In the genomic region with DNA sequence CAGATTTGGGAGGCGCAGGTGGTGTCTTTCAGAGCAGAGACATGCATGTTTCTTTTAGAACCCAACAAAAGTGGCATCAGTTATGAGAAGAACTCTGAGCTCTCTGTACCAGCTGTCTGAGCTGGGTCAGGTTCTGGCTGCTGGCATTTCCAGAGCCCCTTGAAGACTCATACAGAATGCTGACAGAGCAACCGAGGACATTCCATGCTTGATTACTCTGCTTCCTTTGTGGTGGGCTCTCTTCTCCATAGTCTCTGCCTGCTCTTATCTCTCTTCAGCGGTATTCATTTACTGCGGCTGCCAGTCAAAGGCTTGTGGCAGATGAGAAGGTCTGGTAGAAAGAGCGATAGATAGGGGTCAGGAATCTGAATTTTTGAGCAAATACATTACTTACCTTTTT, we compare ENCODE assay signal across 10 mouse cellular contexts. TPM values are rescaled to one million over a fixed set of nuclear protein-coding genes. Genes with fewer than 3 reads are reported as not detected.
A peak's percentile ranks its signal among the peaks of the same experiment; 100 is the strongest.
DNase-seq lines count a peak whose midpoint lies in the region; ATAC-seq lines count a peak whose summit lies in the region.
"Had no signal": no experiment of that assay in that cellular context is flagged by ENCODE, and none has a peak within 500 bp of the region (broad histone marks: within the 10 kb centered on the region; RNA-seq: fewer than 3 reads in every experiment).

No protein-coding gene starts in this region.

- H3K9me3 ChIP-seq in heart, embryonic 10.5 days: no peaks in the 10 kb centered on the region
- no peaks in the 10 kb centered on the region for H3K9me3 ChIP-seq in limb, embryonic 12.5 days
- no peaks in the 10 kb centered on the region for H3K9me3 ChIP-seq in limb, embryonic 10.5 days (replicated peaks)
- H3K9me3 ChIP-seq in embryonic facial prominence, embryonic 14.5 days (ENCODE audit: control insufficient read depth, low read length): no peaks in the 10 kb centered on the region
- H3K9me3 ChIP-seq: midbrain, embryonic 15.5 days had no signal

- no peak for ATAC-seq in limb, embryonic 12.5 days (ENCODE audit: insufficient number of reproducible peaks, insufficient read depth, low FRiP score, low TSS enrichment, low read depth)
- 0 out of 2 replicates have a peak, but pooled peaks have one; percentile 7 for ATAC-seq in embryonic facial prominence, embryonic 14.5 days (ENCODE audit: low read depth)
- ATAC-seq in megakaryocyte-erythroid progenitor cell, adult 5-6 weeks (replicated peaks; ENCODE audit: low FRiP score, low TSS enrichment, poor library complexity, severe bottlenecking): peak; percentile 57
- ATAC-seq: midbrain, embryonic 15.5 days had no signal

- H3K9ac ChIP-seq in limb, embryonic 12.5 days (replicated peaks): 0 out of 2 replicates have a peak overlapping the region, but pooled peaks have one; percentile 1
- no peak overlapping the region for H3K9ac ChIP-seq in embryonic facial prominence, embryonic 14.5 days (ENCODE audit: low read depth, low read length)
- H3K9ac ChIP-seq: midbrain, embryonic 15.5 days had no signal

- 0 out of 2 replicates have a peak, but pooled peaks cover under 1% of the 10 kb centered on the region for H3K36me3 ChIP-seq in heart, embryonic 10.5 days
- no peaks in the 10 kb centered on the region for H3K36me3 ChIP-seq in limb, embryonic 12.5 days
- no peaks in the 10 kb centered on the region for H3K36me3 ChIP-seq in limb, embryonic 10.5 days
- no peaks in the 10 kb centered on the region for H3K36me3 ChIP-seq in embryonic facial prominence, embryonic 14.5 days (ENCODE audit: control insufficient read depth, insufficient read depth, low read length)
- H3K36me3 ChIP-seq: midbrain, embryonic 15.5 days had no signal

- H3K4me2 ChIP-seq in limb, embryonic 12.5 days: no peak overlapping the region
- no peak overlapping the region; the same call in 1 of the 2 replicates for H3K4me2 ChIP-seq in embryonic facial prominence, embryonic 14.5 days (ENCODE audit: low read depth, low read length)
- H3K4me2 ChIP-seq: midbrain, embryonic 15.5 days had no signal

- no peak for DNase-seq in heart, embryonic 10.5 days (ENCODE audit: low spot score)
- no peak for DNase-seq in heart, adult 11 months
- no peak for DNase-seq in limb, embryonic 10.5 days (ENCODE audit: low spot score)
- no peak for DNase-seq in embryonic facial prominence, embryonic 14.5 days (ENCODE audit: low spot score)
- no peak for DNase-seq in thymus, adult 18-20 months
- DNase-seq in testis, postnatal 14 days (ENCODE audit: low spot score): no peak

- H3K27ac ChIP-seq in heart, embryonic 10.5 days: peak overlapping the region; percentile 90
- H3K27ac ChIP-seq in limb, embryonic 12.5 days: no peak overlapping the region; the same call in 1 of the 2 replicates
- no peak overlapping the region for H3K27ac ChIP-seq in limb, embryonic 10.5 days
- H3K27ac ChIP-seq in embryonic facial prominence, embryonic 14.5 days (replicated peaks; ENCODE audit: low read depth, low read length): peak overlapping the region; percentile 64
- H3K27ac ChIP-seq: midbrain, embryonic 15.5 days had no signal

- 0 out of 2 replicates have a peak overlapping the region, but pooled peaks have one; percentile 22 for H3K4me3 ChIP-seq in heart, embryonic 10.5 days
- no peak overlapping the region for H3K4me3 ChIP-seq in limb, embryonic 12.5 days (replicated peaks)
- no peak overlapping the region for H3K4me3 ChIP-seq in limb, embryonic 10.5 days
- H3K4me3 ChIP-seq in embryonic facial prominence, embryonic 14.5 days (ENCODE audit: low read depth, low read length): no peak overlapping the region
- H3K4me3 ChIP-seq: erythroblast, embryonic 14.5 days; midbrain, embryonic 15.5 days had no signal

- H3K4me1 ChIP-seq in heart, embryonic 10.5 days: peaks cover 76% of the 10 kb centered on the region
- peaks cover 21% of the 10 kb centered on the region; the same call in 1 of the 2 replicates for H3K4me1 ChIP-seq in limb, embryonic 12.5 days (replicated peaks)
- H3K4me1 ChIP-seq in limb, embryonic 10.5 days: peaks cover 8% of the 10 kb centered on the region
- H3K4me1 ChIP-seq in embryonic facial prominence, embryonic 14.5 days (ENCODE audit: control insufficient read depth, insufficient read depth, low read length): peaks cover 19% of the 10 kb centered on the region

- no peaks in the 10 kb centered on the region for H3K27me3 ChIP-seq in heart, embryonic 10.5 days (ENCODE audit: insufficient read depth, poor library complexity, severe bottlenecking)
- H3K27me3 ChIP-seq in limb, embryonic 12.5 days: no peaks in the 10 kb centered on the region
- no peaks in the 10 kb centered on the region for H3K27me3 ChIP-seq in limb, embryonic 10.5 days (ENCODE audit: low read depth, poor library complexity, severe bottlenecking)
- no peaks in the 10 kb centered on the region for H3K27me3 ChIP-seq in embryonic facial prominence, embryonic 14.5 days (replicated peaks; ENCODE audit: control insufficient read depth, insufficient read depth, low read length)
- H3K27me3 ChIP-seq: midbrain, embryonic 15.5 days had no signal

- 29% methylated on average over 5 of the region's 5 CpGs for WGBS in heart, embryonic 10.5 days
- 84% methylated on average over 5 of the region's 5 CpGs for WGBS in limb, embryonic 12.5 days
- WGBS in limb, embryonic 10.5 days: 87% methylated on average over 5 of the region's 5 CpGs
- WGBS in embryonic facial prominence, embryonic 14.5 days: 77% methylated on average over 5 of the region's 5 CpGs

RNA-seq across cellular contexts. Expression of gene Pkig, which starts 28.0 kb away (rescaled TPM):
- 226 and 259 TPM in 2 replicates for polyA plus RNA-seq in heart, embryonic 10.5 days (2016; fragmentation: Nextera tagmentation; extraction: Ambion mirVana)
- 133 and 135 TPM in 2 replicates for polyA plus RNA-seq in limb, embryonic 12.5 days (2016; fragmentation: Nextera tagmentation; extraction: Ambion mirVana)
- polyA plus RNA-seq in limb, embryonic 10.5 days (2016; fragmentation: Nextera tagmentation; extraction: Ambion mirVana): 191 and 204 TPM in 2 replicates
- 153 and 165 TPM in 2 replicates for polyA plus RNA-seq in embryonic facial prominence, embryonic 14.5 days (2014; fragmentation: Nextera tagmentation; extraction: Ambion mirVana)
- total RNA-seq in megakaryocyte-erythroid progenitor cell, adult 5-6 weeks (2014; fragmentation: Nextera tagmentation): 92.1 and 105 TPM in 2 replicates
- total RNA-seq in megakaryocyte-erythroid progenitor cell, adult 5-6 weeks (2017): 38.2 and 70.3 TPM in 2 replicates

RNA-seq across cellular contexts. Expression of gene Serinc3, which starts 41.3 kb away (rescaled TPM):
- 51.1 and 55.2 TPM in 2 replicates for polyA plus RNA-seq in heart, embryonic 10.5 days (2016; fragmentation: Nextera tagmentation; extraction: Ambion mirVana)
- 25.4 and 29.0 TPM in 2 replicates for polyA plus RNA-seq in limb, embryonic 12.5 days (2016; fragmentation: Nextera tagmentation; extraction: Ambion mirVana)
- 17.3 and 20.4 TPM in 2 replicates for polyA plus RNA-seq in limb, embryonic 10.5 days (2016; fragmentation: Nextera tagmentation; extraction: Ambion mirVana)
- polyA plus RNA-seq in embryonic facial prominence, embryonic 14.5 days (2014; fragmentation: Nextera tagmentation; extraction: Ambion mirVana): 43.0 and 53.0 TPM in 2 replicates
- 438 and 460 TPM in 2 replicates for total RNA-seq in megakaryocyte-erythroid progenitor cell, adult 5-6 weeks (2014; fragmentation: Nextera tagmentation)
- 469 and 531 TPM in 2 replicates for total RNA-seq in megakaryocyte-erythroid progenitor cell, adult 5-6 weeks (2017)

Comparison
In these comparisons a context has a peak if more than half of its experiments do, and no peak if none do; other contexts are left out.
1. H3K27ac ChIP-seq: peak in heart, embryonic 10.5 days (single experiment) and embryonic facial prominence, embryonic 14.5 days (single experiment); none in limb, embryonic 12.5 days (single experiment) and limb, embryonic 10.5 days (single experiment).